Mouse (Mus musculus) neutrophil, adult 59 days (primary cell): ENCODE data around the gene Slc30a1. TPM values are rescaled to one million over a fixed set of nuclear protein-coding genes. Genes with fewer than 3 reads are reported as not detected.

ENCODE experiments used
- total RNA-seq, 2 experiments: library from RNA; stranded (reverse); gene quantifications; 1 replicate in 1 of 2; 2 replicates in 1 of 2; pipeline ENCODE4 v1.2.4; 2023

The Slc30a1 gene
- total RNA-seq: 10 to 100 TPM in 1 of 2 experiments, 1 to 10 TPM in 1; 8.6 to 10.7 TPM

DNA sequence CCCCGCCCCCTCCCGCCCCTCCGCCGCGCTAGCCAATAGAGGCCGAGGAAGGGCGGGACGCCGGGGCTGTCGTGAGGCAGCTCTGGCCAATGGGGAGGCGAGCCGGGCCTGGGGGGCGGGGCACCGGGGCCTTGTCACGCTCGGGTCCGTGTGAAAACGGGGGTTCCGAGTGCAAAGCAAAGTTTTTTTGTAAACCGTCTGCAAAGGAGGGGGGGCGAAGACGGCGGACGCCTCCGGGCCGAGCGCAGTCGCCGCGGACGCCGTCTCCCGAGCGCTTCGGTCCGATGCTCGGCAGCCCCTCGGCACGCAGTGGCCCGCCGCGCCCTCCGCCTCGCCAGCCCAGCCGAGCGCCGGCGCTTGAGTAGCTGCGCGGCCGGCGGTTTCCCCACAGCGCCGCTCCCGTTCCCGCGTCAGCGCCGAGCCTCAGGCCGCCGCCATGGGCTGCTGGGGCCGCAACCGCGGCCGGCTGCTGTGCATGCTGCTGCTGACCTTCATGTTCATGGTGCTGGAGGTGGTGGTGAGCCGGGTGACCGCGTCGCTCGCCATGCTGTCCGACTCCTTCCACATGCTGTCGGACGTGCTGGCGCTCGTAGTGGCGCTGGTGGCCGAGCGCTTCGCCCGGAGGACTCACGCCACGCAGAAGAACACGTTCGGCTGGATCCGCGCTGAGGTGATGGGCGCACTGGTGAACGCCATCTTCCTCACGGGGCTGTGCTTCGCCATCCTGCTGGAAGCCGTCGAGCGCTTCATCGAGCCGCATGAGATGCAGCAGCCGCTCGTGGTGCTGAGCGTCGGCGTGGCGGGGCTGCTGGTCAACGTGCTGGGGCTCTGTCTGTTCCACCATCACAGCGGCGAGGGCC lies at the start of gene Slc30a1:
Gene Slc30a1 (plus strand): TSS at position 197 of the 860 bp plus-strand sequence.

Other genes with a start within 250 kb of the Slc30a1 start
- gene Lpgat1, start 188.9 kb upstream of the Slc30a1 start, total RNA-seq: 10 to 100 TPM; 72.8 to 75.1 TPM
- gene Nek2, start 85.3 kb upstream of the Slc30a1 start, total RNA-seq: 10 to 100 TPM; 19.4 to 21.3 TPM
- gene Rd3, start 70.6 kb downstream of the Slc30a1 start, total RNA-seq: under 1 TPM; 0.75 to 0.95 TPM
- gene Traf5, start 185.8 kb downstream of the Slc30a1 start, total RNA-seq: 10 to 100 TPM; 10.2 to 18.2 TPM
- 10 to 100 TPM; 16.4 to 18.1 TPM for gene Rcor3, start 231.3 kb downstream of the Slc30a1 start, total RNA-seq